Comparison of ENCODE assay signal across 27 mouse cellular contexts in the genomic region with DNA sequence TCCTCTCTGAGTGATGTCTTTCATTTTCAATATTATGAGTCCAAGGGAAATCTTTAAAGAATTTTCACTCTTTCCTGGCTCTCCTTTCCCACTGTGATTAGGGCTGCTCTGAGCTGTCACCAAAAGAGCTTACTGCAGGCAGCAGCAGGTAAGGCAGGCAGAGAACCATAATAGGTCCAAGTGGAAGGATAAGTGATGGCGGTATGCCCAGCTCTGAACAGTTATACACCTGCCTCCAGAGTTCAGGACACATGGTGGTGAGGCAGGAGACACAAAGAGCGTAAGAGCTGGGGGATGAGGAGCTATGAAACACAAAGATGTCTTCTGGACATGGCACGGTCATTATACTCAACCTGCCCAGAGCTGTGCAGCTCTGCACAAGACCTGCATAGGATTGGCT.
A peak's percentile ranks its signal among the peaks of the same experiment; 100 is the strongest.
DNase-seq lines count a peak whose midpoint lies in the region; ATAC-seq and TF ChIP-seq lines count a peak whose summit lies in the region.
"Had no signal": no experiment of that assay in that cellular context is flagged by ENCODE, and none has a peak within 500 bp of the region (broad histone marks: within the 10 kb centered on the region; RNA-seq: fewer than 3 reads in every experiment).

No protein-coding gene starts in this region.

- no peaks in the 10 kb centered on the region; the same call in 1 of the 2 replicates for H3K4me1 ChIP-seq in heart, postnatal 0 days (ENCODE audit: control insufficient read depth, insufficient read depth)
- H3K4me1 ChIP-seq in forebrain, embryonic 15.5 days, result no peaks in the 10 kb centered on the region
- H3K4me1 ChIP-seq: embryonic facial prominence, embryonic 10.5 days; forebrain, embryonic 10.5 days; kidney, embryonic 15.5 days; limb, embryonic 12.5 days; midbrain, embryonic 10.5 days had no signal

- no peaks in the 10 kb centered on the region for H3K27me3 ChIP-seq in heart, postnatal 0 days (ENCODE audit: control insufficient read depth, insufficient read depth, low read length)
- H3K27me3 ChIP-seq in forebrain, embryonic 15.5 days, result no peaks in the 10 kb centered on the region
- H3K27me3 ChIP-seq: CH12.LX; kidney, embryonic 15.5 days; limb, embryonic 12.5 days; Patski had no signal

- TF ChIP-seq CTCF in heart, postnatal 0 days (IDR thresholded peaks at IDR 0.05; ENCODE audit: low read depth), result no peak

- no peak overlapping the region for H3K4me3 ChIP-seq in heart, postnatal 0 days (ENCODE audit: low read depth, low read length)
- H3K4me3 ChIP-seq in forebrain, embryonic 15.5 days, result no peak overlapping the region
- H3K4me3 ChIP-seq: embryonic facial prominence, embryonic 10.5 days; forebrain, embryonic 10.5 days; gastrocnemius, adult 2 months; kidney, embryonic 15.5 days; limb, embryonic 12.5 days; midbrain, embryonic 10.5 days had no signal

- no peak overlapping the region for H3K27ac ChIP-seq in heart, postnatal 0 days (ENCODE audit: low read depth)
- no peak overlapping the region for H3K27ac ChIP-seq in forebrain, embryonic 15.5 days (replicated peaks)
- H3K27ac ChIP-seq: embryonic facial prominence, embryonic 10.5 days; forebrain, embryonic 10.5 days; gastrocnemius, adult 2 months; hindbrain, postnatal 0 days; kidney, embryonic 15.5 days; limb, embryonic 12.5 days; macrophage; midbrain, embryonic 10.5 days had no signal

- WGBS in heart, postnatal 0 days, result 69% methylated on average over 3 of the region's 3 CpGs
- WGBS in forebrain, embryonic 15.5 days, result 93% methylated on average over 3 of the region's 3 CpGs

- intact Hi-C loops in heart, postnatal 25 days (cut with DNase I), result no loop called here
- intact Hi-C loops in gastrocnemius, postnatal 14 days (cut with DNase I; ENCODE audit: low total_unique reads), result no loop called here

- no peaks in the 10 kb centered on the region for H3K36me3 ChIP-seq in heart, postnatal 0 days (replicated peaks; ENCODE audit: control insufficient read depth, insufficient read depth, low read length)
- no peaks in the 10 kb centered on the region for H3K36me3 ChIP-seq in forebrain, embryonic 15.5 days
- H3K36me3 ChIP-seq: embryonic facial prominence, embryonic 10.5 days; forebrain, embryonic 10.5 days; G1E; kidney, embryonic 15.5 days; limb, embryonic 12.5 days; midbrain, embryonic 10.5 days had no signal

- no peak overlapping the region for H3K4me2 ChIP-seq in heart, postnatal 0 days (ENCODE audit: low read depth, low read length)
- no peak overlapping the region for H3K4me2 ChIP-seq in forebrain, embryonic 15.5 days (replicated peaks)
- H3K4me2 ChIP-seq: heart, embryonic 11.5 days; kidney, embryonic 15.5 days; limb, embryonic 12.5 days; liver, embryonic 11.5 days had no signal

- no peaks in the 10 kb centered on the region for H3K9me3 ChIP-seq in heart, postnatal 0 days (replicated peaks; ENCODE audit: control insufficient read depth, low read length)
- no peaks in the 10 kb centered on the region for H3K9me3 ChIP-seq in forebrain, embryonic 15.5 days
- H3K9me3 ChIP-seq: embryonic facial prominence, embryonic 10.5 days; forebrain, embryonic 10.5 days; G1E; kidney, embryonic 15.5 days; limb, embryonic 12.5 days; midbrain, embryonic 10.5 days had no signal

- DNase-seq in heart, postnatal 0 days (ENCODE audit: low spot score), result no peak
- no peak for DNase-seq in heart, postnatal 25 days (ENCODE audit: low spot score)
- peak; percentile 89 for DNase-seq in brain, adult 2 months (ENCODE audit: low read depth, low spot score)
- peak; percentile 78 for DNase-seq in cerebellum, adult 11-12 months
- peak; percentile 73 to 78 for DNase-seq in cerebellum, postnatal 10 days
- DNase-seq in gastrocnemius, postnatal 14 days, result no peak
- DNase-seq: adrenal gland, postnatal 36 days; B cell, adult 2 months; gastrocnemius, adult 2 months; liver, postnatal 0 days; thymus, adult 18-20 months; thymus, postnatal 36 days had no signal

- ATAC-seq in heart, postnatal 0 days (ENCODE audit: insufficient read depth, low read depth), result 0 out of 2 replicates have a peak, but pooled peaks have one; percentile 40
- ATAC-seq in forebrain, embryonic 15.5 days (replicated peaks), result no peak
- ATAC-seq: hindbrain, postnatal 0 days; intestine, embryonic 16.5 days; liver, postnatal 0 days; lung, postnatal 0 days; Patski had no signal

- TF ChIP-seq EP300 in heart, postnatal 0 days (IDR thresholded peaks at IDR 0.05; ENCODE audit: low read depth), result no peak

- no peak overlapping the region for H3K9ac ChIP-seq in heart, postnatal 0 days (replicated peaks; ENCODE audit: low read depth, low read length)
- H3K9ac ChIP-seq in forebrain, embryonic 15.5 days (replicated peaks), result no peak overlapping the region
- H3K9ac ChIP-seq: kidney, embryonic 15.5 days; limb, embryonic 12.5 days; liver, postnatal 0 days had no signal

Comparison
In these comparisons a context has a peak if more than half of its experiments do, and no peak if none do; other contexts are left out.
1. DNase-seq: peak in brain, adult 2 months (single experiment), cerebellum, adult 11-12 months (single experiment) and cerebellum, postnatal 10 days (2 of 2); none in heart, postnatal 0 days (single experiment), heart, postnatal 25 days (single experiment) and gastrocnemius, postnatal 14 days (single experiment).